Mouse (Mus musculus) left cerebral cortex, adult 9 months (tissue): ENCODE measurements around the gene Gm42906.

Source experiments
- DNase-seq, 2 experiments: peaks; one replicate each; pipeline ENCODE4 v3.0.0; 2022; ENCODE audit warnings: low spot score in 2 of 2

Gm42906 gene

GRCm38 (mm10) chr5:151233400-151234031, 194.4 kb downstream of the Gm42906 start, which contains the start of gene Stard13:
TSS of gene Stard13 (minus strand) at chr5:151233836.
- DNase-seq, result peak in 1 of 2 experiments; percentile 26

GRCm38 (mm10) chr5:151232576-151233299, 195.2 kb downstream of the Gm42906 start:
- DNase-seq, result no peak

- no peak for DNase-seq
Observed at GRCm38 (mm10) chr5:151231861-151232260, 196.1 kb downstream of the Gm42906 start.

- DNase-seq, result no peak
Observed at GRCm38 (mm10) chr5:151231411-151231810, 196.6 kb downstream of the Gm42906 start.

- no peak for DNase-seq
Observed at GRCm38 (mm10) chr5:151230427-151230826, 197.5 kb downstream of the Gm42906 start.

- DNase-seq, result no peak
Observed at GRCm38 (mm10) chr5:151228367-151229005, 199.5 kb downstream of the Gm42906 start.

- DNase-seq, result no peak
Observed at GRCm38 (mm10) chr5:151223696-151224366, 204.1 kb downstream of the Gm42906 start.

GRCm38 (mm10) chr5:151222791-151223190, 205.2 kb downstream of the Gm42906 start:
- DNase-seq, result no peak

- no peak for DNase-seq
Observed at GRCm38 (mm10) chr5:151218689-151219115, 209.3 kb downstream of the Gm42906 start.

- no peak for DNase-seq
Observed at GRCm38 (mm10) chr5:151213097-151213496, 214.9 kb downstream of the Gm42906 start.

GRCm38 (mm10) chr5:151210869-151211268, 217.1 kb downstream of the Gm42906 start:
- DNase-seq, result no peak

GRCm38 (mm10) chr5:151210060-151210459, 217.9 kb downstream of the Gm42906 start:
- no peak for DNase-seq

- no peak for DNase-seq
Observed at GRCm38 (mm10) chr5:151205017-151205416, 222.9 kb downstream of the Gm42906 start.

GRCm38 (mm10) chr5:151202925-151203324, 225.0 kb downstream of the Gm42906 start:
- DNase-seq, result no peak

- no peak for DNase-seq
Observed at GRCm38 (mm10) chr5:151201220-151201619, 226.7 kb downstream of the Gm42906 start.

- no peak for DNase-seq
Observed at GRCm38 (mm10) chr5:151199235-151199634, 228.7 kb downstream of the Gm42906 start.

GRCm38 (mm10) chr5:151196603-151197272, 231.2 kb downstream of the Gm42906 start:
- no peak for DNase-seq

GRCm38 (mm10) chr5:151193885-151194520, 234.0 kb downstream of the Gm42906 start:
- DNase-seq, result no peak

GRCm38 (mm10) chr5:151192266-151192665, 235.7 kb downstream of the Gm42906 start:
- no peak for DNase-seq

- DNase-seq, result no peak
Observed at GRCm38 (mm10) chr5:151190764-151191163, 237.2 kb downstream of the Gm42906 start.

GRCm38 (mm10) chr5:151189789-151190378, 238.1 kb downstream of the Gm42906 start:
- peak in 1 of 2 experiments; percentile 38 for DNase-seq
